In the genomic region with DNA sequence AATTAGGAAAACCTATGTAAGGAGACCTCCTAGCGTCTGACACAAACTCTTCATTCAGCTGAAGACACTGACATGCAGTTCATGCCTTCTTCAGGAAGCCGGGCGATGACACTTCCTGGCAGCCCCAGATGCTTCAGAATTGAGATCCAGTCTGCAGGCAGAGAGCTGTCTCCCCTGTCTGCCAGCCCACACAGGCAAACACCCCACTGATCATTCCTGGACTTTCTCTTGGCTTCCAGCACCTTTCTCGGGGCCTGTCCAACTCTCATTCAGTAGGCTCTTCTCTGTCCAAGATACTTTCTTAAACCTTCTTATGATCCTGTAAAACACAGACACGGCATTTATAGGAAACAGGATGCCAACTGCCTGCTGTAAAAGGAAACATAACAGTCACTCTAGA, we compare ENCODE assay signal across 29 mouse cellular contexts. TPM values are rescaled to one million over a fixed set of nuclear protein-coding genes. Genes with fewer than 3 reads are reported as not detected.
"Had no signal": no experiment of that assay in that cellular context is flagged by ENCODE, and none has a peak within 500 bp of the region (broad histone marks: within the 10 kb centered on the region; RNA-seq: fewer than 3 reads in every experiment).

No protein-coding gene starts in this region.

- H3K9ac ChIP-seq: embryonic facial prominence, embryonic 12.5 days; embryonic facial prominence, embryonic 13.5 days; embryonic facial prominence, embryonic 15.5 days; forebrain, embryonic 12.5 days; forebrain, embryonic 13.5 days; forebrain, embryonic 15.5 days; forebrain, postnatal 0 days had no signal

- DNase-seq: cerebellum, adult 2 months; cerebellum, adult 8-10 months; cerebellum, adult 9-10 months; cerebellum, adult 9-11 months; cerebellum, postnatal 14 days; cerebellum, postnatal 25 days; cerebellum, postnatal 36 days; embryo, embryonic 11 days; forebrain, postnatal 0 days; gastrocnemius, postnatal 10 days; gastrocnemius, postnatal 14 days; gastrocnemius, postnatal 36 days; heart, adult 18-20 months; heart, adult 2 months had no signal

- H3K9me3 ChIP-seq: embryonic facial prominence, embryonic 10.5 days; embryonic facial prominence, embryonic 12.5 days; embryonic facial prominence, embryonic 13.5 days; embryonic facial prominence, embryonic 15.5 days; forebrain, embryonic 10.5 days; forebrain, embryonic 12.5 days; forebrain, embryonic 13.5 days; forebrain, embryonic 15.5 days; heart, embryonic 10.5 days had no signal

- H3K27ac ChIP-seq: embryonic facial prominence, embryonic 10.5 days; embryonic facial prominence, embryonic 12.5 days; embryonic facial prominence, embryonic 13.5 days; embryonic facial prominence, embryonic 15.5 days; forebrain, embryonic 10.5 days; forebrain, embryonic 12.5 days; forebrain, embryonic 13.5 days; forebrain, embryonic 15.5 days; heart, adult 2 months; heart, embryonic 10.5 days had no signal

- H3K4me1 ChIP-seq: embryonic facial prominence, embryonic 10.5 days; embryonic facial prominence, embryonic 12.5 days; embryonic facial prominence, embryonic 13.5 days; embryonic facial prominence, embryonic 15.5 days; forebrain, embryonic 10.5 days; forebrain, embryonic 12.5 days; forebrain, embryonic 13.5 days; forebrain, embryonic 15.5 days; heart, embryonic 10.5 days had no signal

- H3K27me3 ChIP-seq: embryonic facial prominence, embryonic 12.5 days; embryonic facial prominence, embryonic 13.5 days; embryonic facial prominence, embryonic 15.5 days; forebrain, embryonic 13.5 days; forebrain, embryonic 15.5 days had no signal

- H3K4me2 ChIP-seq: embryonic facial prominence, embryonic 12.5 days; embryonic facial prominence, embryonic 13.5 days; embryonic facial prominence, embryonic 15.5 days; forebrain, embryonic 12.5 days; forebrain, embryonic 13.5 days; forebrain, embryonic 15.5 days had no signal

- H3K4me3 ChIP-seq: embryonic facial prominence, embryonic 10.5 days; embryonic facial prominence, embryonic 12.5 days; embryonic facial prominence, embryonic 13.5 days; embryonic facial prominence, embryonic 15.5 days; erythroblast, embryonic 14.5 days; forebrain, embryonic 10.5 days; forebrain, embryonic 12.5 days; forebrain, embryonic 13.5 days; forebrain, embryonic 15.5 days; heart, adult 2 months; heart, embryonic 10.5 days had no signal

- H3K36me3 ChIP-seq: embryonic facial prominence, embryonic 10.5 days; embryonic facial prominence, embryonic 12.5 days; embryonic facial prominence, embryonic 13.5 days; embryonic facial prominence, embryonic 15.5 days; forebrain, embryonic 10.5 days; forebrain, embryonic 12.5 days; forebrain, embryonic 15.5 days; heart, embryonic 10.5 days had no signal

- ATAC-seq: forebrain, embryonic 13.5 days; forebrain, embryonic 14.5 days; forebrain, embryonic 15.5 days; forebrain, embryonic 16.5 days; forebrain, postnatal 0 days had no signal

RNA-seq across cellular contexts. Expression of gene Adamts16, which starts 50.0 kb away (rescaled TPM):
- total RNA-seq: common myeloid progenitor, adult 5-6 weeks; granulocyte monocyte progenitor cell, adult 5-6 weeks; heart, adult 18-20 months; heart, adult 2 months; heart, adult 8-10 months had no signal
- polyA plus RNA-seq: erythroblast, embryonic 14.5 days had no signal
